Mouse (Mus musculus): ENCODE measurements at regions not wholly inside any gene's neighbourhood (a gene's known extent, or its start where the extent isn't known, plus 50 kb on each side); places are given as distances from the start of the nearest gene placed in this dataset.
"Not testable (repeated sequence)": the region's sequence is repeated elsewhere in the genome, so short reads cannot be mapped to it uniquely, and the experiment has no call there.

DNA sequence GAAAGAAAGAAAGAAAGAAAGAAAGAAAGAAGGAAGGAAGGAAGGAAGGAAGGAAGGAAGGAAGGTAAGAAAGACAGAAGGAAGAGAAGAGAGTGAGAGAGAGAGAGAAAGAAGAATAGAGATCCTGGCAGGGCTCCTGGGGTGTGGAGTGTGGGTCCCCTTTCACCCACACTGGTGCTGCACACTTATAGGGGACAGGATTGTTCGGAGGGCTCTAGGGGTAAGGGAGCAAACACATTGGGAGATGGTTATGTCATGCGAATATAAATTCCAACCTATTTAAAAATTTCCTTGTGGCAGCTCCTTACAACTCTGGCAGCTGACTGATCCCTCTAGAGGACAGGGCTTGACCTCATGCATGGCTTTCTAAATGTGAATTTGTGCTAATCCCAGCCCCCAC lies 286.5 kb downstream of the Fgf9 start:
- no peak for DNase-seq (ENCODE audit: low read depth, low spot score)

DNA sequence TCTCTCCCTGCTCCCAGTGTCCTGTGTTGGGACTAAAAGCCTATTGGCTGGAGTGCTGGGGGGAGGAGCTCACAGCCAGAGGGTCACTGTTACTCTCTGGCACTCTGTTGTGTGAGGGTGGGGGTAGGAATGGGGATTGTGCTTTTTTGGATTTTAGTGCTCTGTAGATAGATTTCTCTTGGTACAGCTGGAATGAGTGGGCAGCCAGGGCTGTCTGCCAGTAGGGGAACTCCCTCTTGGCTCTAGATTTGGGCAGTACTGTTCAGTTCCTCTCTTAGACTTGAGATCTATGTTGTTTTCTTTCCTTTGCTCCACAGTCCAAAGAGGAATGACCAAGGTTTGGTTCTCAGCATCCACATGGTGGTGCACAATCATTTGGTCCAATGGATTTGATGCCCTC lies 282.6 kb downstream of the Fgf9 start:
- DNase-seq (ENCODE audit: low read depth, low spot score), result no peak

DNA sequence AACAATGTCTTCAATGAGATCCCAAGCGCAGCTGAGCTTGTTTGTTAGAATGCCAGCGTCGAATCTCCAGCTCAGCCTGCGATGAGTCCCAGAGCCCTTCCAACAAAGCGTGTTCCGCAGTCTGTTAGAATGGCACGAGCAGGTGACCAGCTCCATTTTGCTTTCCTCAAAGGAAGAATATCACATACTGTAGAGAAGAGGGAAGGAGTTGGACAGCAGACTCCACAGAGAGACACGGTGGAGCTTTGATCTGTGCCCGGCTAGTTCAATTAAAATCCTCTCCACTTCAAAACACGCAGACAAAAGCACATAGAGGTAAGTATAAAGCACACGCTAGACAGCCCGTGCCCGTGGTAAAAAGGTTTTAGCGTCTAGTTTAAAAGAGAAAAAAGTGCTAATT lies 265.8 kb downstream of the Fgf9 start:
- DNase-seq (ENCODE audit: low read depth, low spot score), result no peak

DNA sequence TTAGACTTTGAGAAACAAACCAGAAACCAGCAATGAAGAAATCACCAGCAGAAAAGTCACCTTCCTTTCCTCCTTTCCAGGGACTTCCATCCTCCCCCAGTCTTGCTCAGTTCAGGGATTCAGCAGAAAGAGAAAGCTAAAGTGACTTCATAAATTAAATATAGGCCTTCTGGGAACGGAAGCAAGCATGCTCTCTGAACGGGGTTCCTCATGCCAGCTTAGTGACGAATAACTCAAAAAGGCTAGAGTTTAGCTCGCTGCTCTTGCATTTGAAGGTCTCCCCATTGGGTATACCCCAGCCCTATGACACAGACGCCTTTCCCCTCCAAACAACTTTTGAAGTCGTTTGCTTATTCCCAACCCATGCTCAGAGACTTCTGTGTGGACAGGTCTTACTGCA lies 252.8 kb downstream of the Fgf9 start:
- DNase-seq (ENCODE audit: low read depth, low spot score), result no peak

DNA sequence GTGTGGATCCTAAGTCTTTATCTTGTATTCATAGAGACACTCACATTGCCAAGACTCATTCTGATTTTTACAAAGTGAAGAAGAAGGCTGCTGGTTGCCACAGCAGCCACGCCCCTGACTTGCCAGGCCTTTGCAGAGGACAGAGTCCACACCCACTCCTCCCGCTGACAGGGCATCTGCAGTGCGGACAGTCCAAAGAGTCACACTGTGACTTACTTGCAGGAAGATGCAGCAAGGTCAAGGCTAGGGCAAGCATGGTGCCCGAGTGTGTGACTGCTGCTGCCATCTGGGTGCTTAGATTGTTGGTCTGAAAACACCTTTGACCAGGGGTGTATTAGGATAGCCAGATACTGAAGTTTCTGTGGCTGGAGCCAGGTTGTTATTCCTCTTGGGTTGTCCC lies 252.1 kb downstream of the Fgf9 start:
- no peak for DNase-seq (ENCODE audit: low read depth, low spot score)

DNA sequence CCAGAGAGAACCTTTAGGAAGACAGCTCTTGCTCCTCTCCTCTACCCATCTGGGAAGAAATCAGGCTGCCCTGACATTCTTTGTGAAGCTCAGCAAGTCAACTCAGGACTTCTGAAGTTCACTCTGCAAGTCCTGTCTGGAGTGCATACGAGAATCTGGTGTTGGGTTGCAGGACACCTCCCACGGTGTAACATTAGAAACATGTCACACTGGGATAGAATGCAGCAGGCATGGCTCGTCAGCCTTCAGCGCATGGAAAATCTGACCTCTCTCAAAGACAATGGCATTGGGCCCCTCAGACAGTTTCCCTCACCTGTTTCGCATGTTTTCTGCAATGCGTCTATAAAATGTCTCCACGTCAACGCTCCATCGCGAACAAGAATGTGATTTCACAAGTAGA lies 251.5 kb downstream of the Fgf9 start:
- no peak for DNase-seq (ENCODE audit: low read depth, low spot score)

DNA sequence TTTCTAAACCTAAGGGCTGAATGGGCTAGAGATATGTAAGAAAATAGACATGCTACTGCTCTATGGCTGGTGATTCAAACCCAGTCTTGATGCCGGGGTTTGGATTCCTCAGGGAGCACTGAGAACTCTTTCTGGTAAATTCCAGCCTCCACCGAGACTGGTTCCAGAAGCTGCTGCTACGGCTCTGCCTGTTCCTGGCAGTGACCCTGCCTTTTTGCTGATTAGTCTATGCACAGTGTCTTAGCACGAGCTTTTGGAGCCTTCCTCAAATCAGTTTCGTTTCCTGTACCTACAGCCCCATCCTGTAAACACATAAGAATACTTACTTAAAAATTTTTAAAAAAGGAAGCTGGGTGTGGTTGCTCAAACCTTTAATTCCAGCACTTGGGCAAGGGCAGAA lies 250.9 kb downstream of the Fgf9 start:
- no peak for DNase-seq (ENCODE audit: low read depth, low spot score)

DNA sequence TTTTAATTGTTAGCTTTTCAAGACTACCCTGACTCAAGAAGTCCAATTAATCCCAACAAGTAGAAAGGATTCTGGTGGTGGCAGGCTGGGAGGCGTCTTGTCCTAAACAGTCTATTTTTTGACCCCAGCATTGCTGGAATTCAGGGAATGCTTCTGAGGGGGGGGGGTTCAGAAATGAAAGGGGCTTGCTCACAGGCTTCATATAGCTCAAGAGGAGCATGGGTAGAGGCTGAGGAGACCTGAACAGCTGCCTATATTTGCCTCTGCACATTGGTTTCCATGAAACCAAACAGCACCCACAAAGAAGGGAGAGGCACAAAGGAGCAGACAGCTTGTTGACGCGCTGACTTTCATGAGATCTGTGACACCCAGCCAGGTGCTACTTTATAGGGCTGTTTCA lies 247.3 kb downstream of the Fgf9 start:
- DNase-seq (ENCODE audit: low read depth, low spot score), result no peak

DNA sequence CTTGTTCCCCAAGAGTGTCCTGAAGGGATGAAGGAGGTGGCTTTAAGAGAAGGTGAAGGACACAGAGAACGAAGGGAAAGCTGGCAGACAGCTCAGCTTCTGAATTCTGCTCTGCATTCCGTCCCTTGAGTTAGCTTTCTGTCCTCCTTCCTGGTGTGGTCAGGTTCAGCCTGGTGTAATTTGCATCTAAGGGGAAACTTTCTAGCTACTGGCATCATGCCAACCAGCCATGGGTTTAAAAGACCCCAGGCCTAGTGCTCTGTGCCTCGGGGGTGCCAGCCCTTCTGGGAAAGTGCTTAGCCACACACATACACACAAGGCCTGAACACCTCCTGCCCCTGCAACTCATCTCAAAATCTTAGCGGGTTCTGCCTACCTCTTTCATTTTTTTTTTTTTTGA lies 246.9 kb downstream of the Fgf9 start:
- DNase-seq (ENCODE audit: low read depth, low spot score), result no peak

DNA sequence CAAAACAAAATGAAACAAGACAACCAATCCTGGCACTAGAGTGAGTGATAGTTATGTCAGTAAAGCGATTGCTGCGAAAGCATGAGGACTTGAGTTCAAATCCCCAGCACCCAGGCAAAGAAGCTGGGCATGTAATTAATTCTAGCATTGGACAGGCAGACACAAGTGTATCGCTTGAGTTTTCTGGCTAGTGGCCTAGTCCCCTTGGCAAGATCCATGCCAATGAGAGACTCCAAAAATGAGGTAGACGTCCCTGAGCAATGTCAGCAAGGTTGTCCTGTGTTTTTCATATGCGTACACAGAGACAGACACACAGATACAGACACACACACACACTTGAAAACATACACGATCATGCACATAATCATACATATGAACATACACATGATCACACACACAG lies 237.3 kb downstream of the Fgf9 start:
- DNase-seq (ENCODE audit: low read depth, low spot score), result no peak

DNA sequence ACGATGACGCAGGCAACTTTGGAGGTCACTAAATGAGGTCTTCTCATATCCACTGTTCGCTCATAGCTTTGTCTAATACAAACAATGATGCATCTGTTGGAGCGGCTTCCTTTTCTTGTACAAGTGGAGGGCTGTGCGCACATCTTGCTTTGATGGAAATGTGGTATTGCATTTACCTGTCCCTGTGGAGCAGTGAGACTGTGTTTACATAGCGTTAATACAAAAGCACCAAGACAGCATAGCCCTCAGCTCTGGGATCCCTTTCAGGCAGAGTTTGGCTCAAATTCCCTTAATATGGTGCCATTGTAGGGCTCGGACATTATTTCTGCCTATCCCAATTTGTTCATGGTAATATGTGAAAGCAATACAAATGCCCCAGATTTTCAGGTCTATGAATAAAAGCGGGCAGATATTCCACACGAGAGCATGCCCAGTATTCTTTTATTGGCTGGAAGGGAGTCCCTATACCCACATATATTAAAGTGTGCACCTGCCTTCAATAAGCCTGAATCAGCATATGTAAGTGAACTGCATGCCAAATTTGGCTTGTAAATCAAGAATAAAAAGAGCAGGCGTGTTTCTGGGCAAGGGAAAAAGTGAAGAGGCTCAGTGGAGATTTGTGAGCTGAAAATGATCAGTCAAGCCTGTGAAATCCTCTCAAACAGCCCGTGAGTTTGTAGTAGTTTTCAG lies 236.6 kb downstream of the Fgf9 start:
- DNase-seq (ENCODE audit: low read depth, low spot score), result no peak

DNA sequence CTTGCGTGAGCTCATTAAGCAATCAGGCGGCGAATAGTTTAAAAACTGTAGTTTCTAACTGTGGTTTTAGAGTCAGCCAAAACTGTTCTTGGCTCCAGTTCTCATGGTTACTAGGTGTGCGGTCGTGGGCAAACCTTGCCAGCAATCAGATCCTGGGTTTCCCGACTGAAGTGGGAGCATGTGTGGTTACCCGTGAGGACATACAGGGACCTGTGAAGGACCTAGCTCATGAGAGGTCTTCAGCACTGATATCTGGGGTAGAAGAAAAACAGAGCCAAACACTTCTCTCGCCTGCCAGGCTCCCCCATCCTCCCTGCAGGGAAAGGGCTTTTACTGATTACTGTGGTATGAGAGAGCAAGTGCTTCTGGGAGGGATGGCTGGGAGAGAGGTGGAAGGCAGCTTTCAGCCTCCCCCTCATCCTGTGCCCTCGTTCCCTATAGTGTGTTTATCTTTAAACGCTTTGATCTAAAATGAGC lies 230.1 kb downstream of the Fgf9 start:
- no peak for DNase-seq (ENCODE audit: low read depth, low spot score)

DNA sequence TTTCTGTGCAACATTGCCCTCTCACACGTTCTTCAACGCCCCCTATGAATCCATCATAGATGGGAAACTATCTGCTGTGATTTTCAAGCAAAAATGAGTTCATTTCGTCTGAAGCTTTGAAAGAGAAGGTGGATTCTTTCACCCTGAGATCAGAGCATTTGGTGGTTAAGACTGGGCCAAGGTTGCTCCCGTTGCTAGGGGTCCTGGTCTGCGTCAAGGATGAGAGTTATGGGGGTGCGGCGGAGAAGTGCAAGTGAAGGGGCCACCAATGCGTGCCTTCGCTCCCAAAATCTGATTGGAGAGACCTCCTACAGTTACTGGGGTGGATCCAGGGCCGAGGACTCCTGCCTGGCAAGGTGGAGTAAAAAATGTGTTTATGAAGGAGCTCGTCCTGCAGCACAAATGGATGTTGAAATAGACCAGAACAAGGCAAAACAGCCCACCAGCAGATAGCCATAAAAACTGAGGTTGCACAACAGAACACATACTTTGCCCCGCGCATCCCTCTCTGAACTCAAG lies 215.7 kb downstream of the Fgf9 start:
- DNase-seq (ENCODE audit: low read depth, low spot score), result no peak

DNA sequence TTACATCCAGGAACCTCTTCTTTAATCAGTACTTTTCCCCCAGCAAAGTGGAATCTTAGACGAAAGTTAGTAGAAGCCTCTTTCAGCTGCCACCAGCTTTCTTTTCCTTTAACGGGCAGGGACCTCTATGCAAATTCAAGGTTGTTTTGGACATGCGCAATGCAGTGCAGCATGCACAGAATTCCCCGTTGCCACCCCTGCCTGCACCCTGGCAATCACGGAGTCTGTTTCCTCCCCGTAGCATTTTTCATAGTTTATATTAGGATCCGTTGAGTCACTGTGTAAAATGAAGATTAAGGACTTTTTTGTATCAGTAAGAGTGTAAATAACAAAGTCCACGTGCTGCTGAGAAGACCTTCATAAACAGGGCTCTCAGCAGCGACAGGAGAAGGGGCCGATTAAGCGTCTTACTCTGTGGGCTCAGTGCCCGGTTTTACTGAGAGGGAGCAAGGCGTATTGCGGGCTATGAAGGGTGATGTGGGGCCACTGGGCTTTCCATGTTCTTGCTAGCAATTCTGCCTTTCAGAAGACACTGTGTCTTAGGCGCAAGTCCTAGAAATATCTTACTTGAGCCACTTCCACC lies 212.5 kb downstream of the Fgf9 start:
- peak; percentile 19 for DNase-seq (ENCODE audit: low read depth, low spot score)

DNA sequence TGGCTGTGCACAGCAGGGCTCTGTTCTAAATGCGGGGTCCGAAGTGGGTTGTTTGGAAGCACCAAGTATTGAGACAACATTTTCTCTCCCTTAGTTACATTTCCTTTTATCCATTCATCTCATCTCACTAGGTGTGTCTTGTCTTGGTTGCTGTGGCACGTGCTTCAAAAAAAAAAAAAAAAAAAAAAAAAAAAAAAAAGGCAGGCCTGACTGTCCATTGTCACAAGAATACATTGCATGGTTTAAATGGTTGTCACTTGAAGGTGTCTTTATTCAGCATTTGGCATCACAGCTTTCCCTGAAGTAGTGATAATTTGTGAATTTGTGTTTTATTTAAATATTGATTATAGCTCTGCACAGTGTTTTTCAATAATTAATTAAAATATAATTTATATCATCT lies 211.9 kb downstream of the Fgf9 start:
- no peak for DNase-seq (ENCODE audit: low read depth, low spot score)

DNA sequence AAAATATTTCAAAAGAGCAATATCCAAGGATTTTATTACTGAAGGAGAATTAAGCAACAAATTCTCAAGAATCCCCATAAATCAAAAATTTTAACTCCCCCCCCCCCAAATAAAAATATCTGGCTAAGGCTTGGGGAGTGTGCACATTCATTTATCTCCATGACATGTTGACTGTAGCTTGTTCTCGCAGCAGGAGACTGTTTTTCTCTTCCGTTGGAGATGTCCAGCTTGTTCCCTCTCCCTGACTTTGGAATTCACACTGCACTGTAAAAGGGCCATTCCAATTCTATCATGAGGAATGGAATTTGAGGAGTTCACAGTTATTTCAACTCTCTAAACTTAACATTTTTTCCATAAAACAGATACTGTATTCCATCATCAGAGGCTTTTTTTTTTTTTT lies 204.1 kb downstream of the Fgf9 start:
- not testable (repeated sequence) for DNase-seq (ENCODE audit: low read depth, low spot score)

DNA sequence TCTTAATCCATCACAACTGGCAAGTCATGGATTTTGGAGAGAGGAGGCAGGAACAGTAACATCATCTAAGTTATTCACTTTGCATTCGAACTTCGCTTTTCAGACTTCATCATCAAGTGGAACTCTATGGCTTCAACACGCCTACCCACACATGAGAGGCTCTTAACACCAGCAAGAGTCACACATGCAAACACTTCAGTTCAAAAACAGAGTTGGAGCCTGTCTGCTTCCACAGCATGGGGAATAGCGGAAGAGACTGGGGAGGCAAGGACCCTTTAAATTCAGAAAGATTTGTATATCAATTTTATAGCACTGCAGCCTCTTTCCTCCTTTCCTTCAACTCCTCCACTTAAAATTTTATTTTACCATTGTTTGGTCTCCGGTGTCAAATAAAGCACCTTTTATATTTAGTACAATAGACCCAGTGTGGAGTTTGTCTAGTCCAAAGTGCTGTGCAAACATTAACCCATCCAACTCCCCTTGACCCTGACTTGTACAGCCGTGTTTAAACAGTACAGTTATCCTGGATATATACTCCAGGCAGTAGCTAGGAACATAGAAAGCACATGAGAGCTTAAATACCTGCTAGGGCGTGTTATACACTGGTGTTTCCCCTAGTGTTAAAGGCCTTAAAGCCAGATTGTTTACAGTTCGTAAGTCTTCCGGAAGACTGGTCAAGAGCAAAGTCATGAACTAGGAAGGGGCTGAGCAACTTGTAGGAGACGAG lies 203.5 kb downstream of the Fgf9 start:
- DNase-seq (ENCODE audit: low read depth, low spot score), result no peak

DNA sequence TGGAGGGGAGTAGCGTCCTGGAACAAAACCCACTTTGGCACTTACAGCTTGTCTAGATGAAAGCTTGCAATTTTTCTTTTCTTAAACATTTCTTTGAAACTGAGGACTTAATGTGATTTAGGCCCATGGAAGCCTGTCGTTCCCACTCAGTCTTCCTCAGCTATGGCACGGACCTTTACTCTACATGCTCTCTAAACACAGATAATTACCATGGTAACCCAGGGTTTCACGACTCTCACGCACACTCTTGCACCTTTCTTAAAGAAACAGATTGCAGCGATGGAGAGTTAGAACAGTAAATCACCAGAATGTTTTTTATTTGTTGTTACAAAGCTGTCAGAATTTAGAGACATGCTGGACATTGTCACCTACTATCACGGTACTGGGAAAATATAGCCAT lies 195.0 kb downstream of the Fgf9 start:
- no peak for DNase-seq (ENCODE audit: low read depth, low spot score)

DNA sequence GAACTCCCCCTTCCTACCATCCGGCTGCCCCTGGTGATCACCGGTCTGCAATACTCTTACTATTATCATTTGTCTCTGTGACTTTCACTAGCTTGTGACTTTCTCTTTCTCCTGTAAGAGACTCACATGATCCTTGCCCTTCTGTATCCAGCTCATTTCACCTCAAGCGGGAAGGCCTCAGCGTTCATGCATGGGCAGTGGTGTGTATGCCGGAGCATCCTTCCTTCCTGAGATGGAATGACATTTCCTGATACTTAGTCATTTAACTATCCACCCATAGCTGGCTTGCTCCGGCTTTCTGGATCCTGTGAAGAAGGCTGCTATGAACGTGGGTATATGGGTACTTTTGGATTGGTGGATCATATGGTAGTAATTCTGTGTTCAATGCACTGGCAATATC lies 194.1 kb downstream of the Fgf9 start:
- DNase-seq (ENCODE audit: low read depth, low spot score), result no peak

DNA sequence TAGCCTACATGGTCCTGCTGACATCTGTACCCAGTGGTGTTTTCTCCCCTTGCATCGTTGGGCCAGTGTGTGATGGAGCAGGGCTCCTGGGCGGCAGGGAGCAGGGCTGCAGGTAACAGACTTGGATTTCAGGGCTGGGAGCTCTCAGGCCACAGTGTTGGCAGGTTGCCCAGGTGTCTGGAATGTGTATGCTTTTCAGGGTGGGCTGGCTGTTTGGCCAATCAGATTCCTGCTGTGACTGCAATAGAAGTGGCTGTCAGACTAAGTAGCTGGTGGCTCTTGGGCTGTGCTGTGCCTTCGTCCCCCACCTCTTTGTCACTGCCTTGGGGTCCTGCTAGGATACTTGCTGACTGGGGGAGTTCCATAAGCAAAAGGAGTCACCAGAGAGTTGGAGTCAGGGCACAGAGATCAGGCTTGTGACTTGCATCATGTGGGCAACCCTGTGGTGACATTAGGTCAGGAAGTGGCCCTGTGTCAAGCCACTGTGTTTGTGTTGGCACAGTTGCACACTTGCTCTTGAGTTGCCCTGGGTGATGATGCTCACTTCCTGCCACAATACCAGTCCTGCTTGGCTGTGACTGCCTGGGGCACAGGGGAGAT lies 183.1 kb downstream of the Fgf9 start:
- DNase-seq (ENCODE audit: low read depth, low spot score), result peak; percentile 30

DNA sequence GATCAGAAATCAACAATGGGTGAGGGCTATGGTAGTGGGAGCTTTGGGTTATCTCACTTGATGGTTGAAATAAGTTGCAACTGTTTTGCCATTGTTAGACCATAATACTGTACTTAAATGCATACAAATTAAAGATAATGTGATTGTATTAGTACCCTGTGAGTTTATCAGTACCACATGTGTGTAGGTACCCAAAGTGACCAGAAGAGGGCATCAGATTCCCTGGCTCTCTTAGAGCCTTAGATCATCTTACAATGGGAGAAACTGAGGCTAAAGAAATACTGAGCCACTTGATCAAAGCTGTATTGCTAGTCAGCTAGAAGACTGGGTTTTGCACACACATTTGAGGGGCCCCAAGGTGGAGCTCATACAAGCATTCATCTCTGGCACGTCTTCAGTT lies 155.5 kb downstream of the Fgf9 start:
- DNase-seq (ENCODE audit: low read depth, low spot score), result peak; percentile 6

DNA sequence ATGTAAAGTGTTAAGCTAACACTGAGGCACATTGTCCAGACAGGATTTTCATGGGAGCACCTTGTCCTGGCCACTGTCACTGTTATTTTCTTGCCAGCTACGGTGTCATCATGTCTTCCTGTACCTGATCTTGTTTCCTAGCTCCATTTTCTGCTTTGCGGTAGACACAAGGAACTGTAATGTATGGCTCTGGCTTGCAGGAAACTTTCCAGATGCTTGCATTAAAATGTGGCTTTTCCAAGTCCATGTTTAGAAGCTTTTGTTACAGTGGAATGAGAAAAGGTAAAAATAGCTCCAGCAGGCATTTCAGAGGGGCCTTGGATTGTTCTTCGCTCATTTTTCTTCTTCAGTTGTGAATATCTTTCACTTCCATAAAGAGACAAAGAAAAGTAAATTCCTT lies 154.1 kb downstream of the Fgf9 start:
- no peak for DNase-seq (ENCODE audit: low read depth, low spot score)

Measured in ES-CJ7 (cell line).